Mouse (Mus musculus): ENCODE measurements at regions not wholly inside any gene's neighbourhood (a gene's known extent, or its start where the extent isn't known, plus 50 kb on each side); places are given as distances from the start of the nearest gene placed in this dataset.

GRCm38 (mm10) chr1:169439621-169440020 is 91.6 kb downstream of the Nuf2 start:
- DNase-seq = no peak

GRCm38 (mm10) chr1:169438006-169438405 is 93.3 kb downstream of the Nuf2 start:
- no peak for DNase-seq

- DNase-seq = no peak
Observed at GRCm38 (mm10) chr1:169422408-169422807, 108.9 kb downstream of the Nuf2 start.

GRCm38 (mm10) chr1:169421671-169422070 is 109.6 kb downstream of the Nuf2 start:
- no peak for DNase-seq

- peak; percentile 1 for DNase-seq
Observed at GRCm38 (mm10) chr1:169418665-169419045, 112.6 kb downstream of the Nuf2 start.

GRCm38 (mm10) chr1:169417979-169418664 is 113.1 kb downstream of the Nuf2 start:
- DNase-seq = no peak

- DNase-seq = no peak
Observed at GRCm38 (mm10) chr1:169416701-169417100, 114.6 kb downstream of the Nuf2 start.

- no peak for DNase-seq
Observed at GRCm38 (mm10) chr1:169408120-169408519, 123.1 kb downstream of the Nuf2 start.

GRCm38 (mm10) chr1:169400841-169401240 is 130.4 kb downstream of the Nuf2 start:
- no peak for DNase-seq

- no peak for DNase-seq
Observed at GRCm38 (mm10) chr1:169397371-169397770, 133.9 kb downstream of the Nuf2 start.

GRCm38 (mm10) chr1:169387056-169387455 is 144.2 kb downstream of the Nuf2 start:
- no peak for DNase-seq

GRCm38 (mm10) chr1:169385740-169386424 is 145.4 kb downstream of the Nuf2 start:
- no peak for DNase-seq

- DNase-seq = no peak
Observed at GRCm38 (mm10) chr1:169374686-169375085, 156.6 kb downstream of the Nuf2 start.

GRCm38 (mm10) chr1:169368758-169369157 is 162.5 kb downstream of the Nuf2 start:
- no peak for DNase-seq

GRCm38 (mm10) chr1:169367772-169368501 is 163.3 kb downstream of the Nuf2 start:
- DNase-seq = no peak

- no peak for DNase-seq
Observed at GRCm38 (mm10) chr1:169367316-169367715, 163.9 kb downstream of the Nuf2 start.

- DNase-seq = no peak
Observed at GRCm38 (mm10) chr1:169362564-169362963, 168.7 kb downstream of the Nuf2 start.

- DNase-seq = no peak
Observed at GRCm38 (mm10) chr1:169357652-169358241, 173.5 kb downstream of the Nuf2 start.

GRCm38 (mm10) chr1:169354021-169354420 is 177.2 kb downstream of the Nuf2 start:
- DNase-seq = peak; percentile 8

- DNase-seq = peak; percentile 8
Observed at GRCm38 (mm10) chr1:169347692-169348091, 183.6 kb downstream of the Nuf2 start.

- DNase-seq = no peak
Observed at GRCm38 (mm10) chr1:169346876-169347275, 184.4 kb downstream of the Nuf2 start.

GRCm38 (mm10) chr1:169341131-169341530 is 190.1 kb downstream of the Nuf2 start:
- DNase-seq = no peak

- no peak for DNase-seq
Observed at GRCm38 (mm10) chr1:169338461-169338860, 192.8 kb downstream of the Nuf2 start.
